Mouse (Mus musculus) ZHBTc4 (cell line): Measurements from ENCODE around the gene Rin3.
A peak's percentile ranks its signal among the peaks of the same experiment; 100 is the strongest.

Experiments used
- DNase-seq: peaks from one replicate; pipeline ENCODE4 v3.0.0-alpha.2; 2011; ENCODE audit warnings: low read depth, low spot score

Gene Rin3

GRCm38 (mm10) chr12:102422065-102422464 is 139.2 kb downstream of the Rin3 start:
- DNase-seq, result no peak

DNA sequence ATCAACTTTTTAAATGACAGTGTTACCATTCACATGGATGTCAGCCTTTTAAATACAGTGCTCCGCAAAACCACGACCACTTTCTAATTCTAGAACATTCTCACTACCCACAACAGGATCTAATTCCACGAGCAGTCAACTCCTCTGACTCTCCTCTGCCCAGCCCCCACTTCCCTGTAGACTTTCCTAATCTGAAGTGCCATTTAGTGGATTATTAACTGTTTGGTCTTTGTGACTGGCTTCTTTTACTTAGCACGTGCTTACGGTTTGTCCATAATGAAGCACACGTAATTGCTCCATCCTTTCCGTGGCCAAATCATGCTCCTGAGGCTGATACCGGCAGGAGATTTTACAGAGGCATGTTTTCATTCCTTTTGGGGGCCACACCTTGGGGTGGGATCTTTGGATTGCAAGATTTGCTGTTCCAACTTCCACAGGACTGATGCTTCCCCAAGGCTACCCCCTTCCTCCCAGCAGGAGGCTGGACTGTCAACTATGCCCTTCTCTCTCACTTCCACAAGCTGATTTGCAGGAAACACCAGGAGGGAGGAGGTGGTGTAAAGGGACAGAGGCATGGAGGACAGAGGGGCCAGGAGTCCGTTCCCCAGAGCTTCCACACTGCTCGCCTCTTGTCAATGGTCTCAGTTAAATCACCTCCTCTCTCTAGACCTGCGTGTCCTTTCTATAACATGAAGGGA is 139.9 kb downstream of the Rin3 start:
- DNase-seq, result no peak

GRCm38 (mm10) chr12:102423625-102424024 is 140.8 kb downstream of the Rin3 start:
- no peak for DNase-seq

DNA sequence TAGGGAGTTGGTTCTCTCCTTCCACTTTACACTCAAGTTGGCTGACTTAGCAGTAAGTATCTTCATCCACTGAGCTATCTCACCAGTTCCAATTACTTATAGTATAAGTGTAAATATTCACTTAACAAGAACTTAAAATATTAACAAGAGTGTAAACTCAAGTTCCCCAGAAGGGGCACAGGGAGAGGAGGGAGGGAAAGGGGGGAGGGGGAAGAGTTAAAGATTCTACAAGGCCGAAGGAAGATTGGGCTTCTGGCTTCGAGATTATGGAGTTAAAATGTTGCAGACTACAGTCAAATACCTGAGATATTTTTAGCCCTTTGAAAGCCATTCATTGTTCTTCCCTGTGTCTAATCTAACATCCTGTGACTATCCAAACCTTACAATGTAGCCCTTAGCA is 141.6 kb downstream of the Rin3 start:
- DNase-seq, result no peak

GRCm38 (mm10) chr12:102425048-102425578 is 142.3 kb downstream of the Rin3 start:
- DNase-seq, result no peak

- DNase-seq, result no peak
Measured at GRCm38 (mm10) chr12:102426285-102426684, 143.4 kb downstream of the Rin3 start.

GRCm38 (mm10) chr12:102429656-102430055 is 146.8 kb downstream of the Rin3 start:
- no peak for DNase-seq

DNA sequence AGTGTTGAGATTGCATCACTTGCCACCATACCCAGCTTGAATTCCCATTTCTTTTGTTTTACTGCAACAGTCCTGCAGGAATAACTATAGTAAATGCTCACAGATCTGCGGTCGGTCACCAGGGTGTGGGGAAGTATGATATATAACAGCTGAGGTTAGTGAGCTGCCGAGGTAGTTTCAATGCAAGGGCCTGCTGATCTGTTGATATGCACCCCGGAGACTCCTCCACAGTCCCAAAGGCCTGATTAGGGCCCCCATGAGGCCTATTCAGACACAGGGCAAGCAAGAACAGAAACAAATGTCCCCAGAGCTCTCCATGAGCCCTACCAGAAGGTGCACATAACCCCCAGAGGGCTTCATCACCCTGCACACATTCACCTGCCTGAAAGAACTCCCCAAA is 147.4 kb downstream of the Rin3 start:
- DNase-seq, result no peak

- DNase-seq, result peak; percentile 81
Measured at GRCm38 (mm10) chr12:102432238-102432637, 149.4 kb downstream of the Rin3 start.

DNA sequence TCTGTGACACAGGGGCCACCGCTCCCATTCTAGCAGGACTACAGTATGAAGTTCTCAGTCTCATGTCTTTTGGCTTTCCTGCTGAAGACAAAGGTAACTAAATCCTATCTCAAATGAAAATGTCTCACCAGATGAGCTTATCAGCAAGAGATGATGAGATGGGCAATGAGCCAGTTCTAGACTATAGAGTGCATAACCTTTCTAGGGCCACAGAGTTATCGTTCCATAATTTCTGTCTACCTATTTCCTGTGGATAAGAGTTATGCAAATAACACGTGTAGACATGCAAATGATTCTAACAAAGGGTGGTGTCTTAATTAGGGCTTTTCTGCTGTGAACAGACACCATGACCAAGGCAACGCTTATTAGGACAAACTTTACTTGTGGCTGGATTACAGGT is 151.3 kb downstream of the Rin3 start:
- no peak for DNase-seq

GRCm38 (mm10) chr12:102436939-102437526 is 154.2 kb downstream of the Rin3 start:
- DNase-seq, result no peak

- DNase-seq, result no peak
Measured at GRCm38 (mm10) chr12:102437952-102438351, 155.1 kb downstream of the Rin3 start.

DNA sequence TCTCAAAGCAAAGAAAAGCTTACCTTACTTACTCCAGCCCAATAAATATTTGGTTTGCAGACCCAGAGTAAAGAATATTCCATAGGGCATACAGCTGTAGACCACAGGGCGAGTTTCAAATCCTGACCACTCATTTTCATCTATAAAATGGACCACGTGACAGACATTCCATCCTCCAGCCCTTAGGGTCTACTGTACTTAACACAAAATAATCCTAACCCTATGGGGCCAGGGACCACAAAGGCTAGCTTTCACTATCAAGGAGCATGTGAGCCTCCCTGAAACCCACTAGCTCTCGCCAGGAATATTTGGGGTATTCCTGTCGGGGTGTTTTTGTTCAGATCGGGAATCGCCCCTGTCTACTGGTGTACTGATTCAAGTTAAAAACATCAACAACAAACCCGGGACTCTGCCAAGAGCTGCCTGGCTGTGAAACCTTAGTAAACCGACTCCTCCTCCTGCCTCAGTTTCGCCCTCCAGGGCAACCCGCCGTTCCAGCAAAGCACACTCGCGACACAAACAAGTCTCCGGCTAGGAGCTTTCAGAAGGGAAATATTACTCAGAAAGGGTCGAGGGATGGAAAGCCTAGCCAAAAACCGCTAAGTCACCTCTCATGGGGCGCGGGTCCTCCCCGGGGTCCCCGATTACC is 156.3 kb downstream of the Rin3 start:
- DNase-seq, result peak; percentile 23

GRCm38 (mm10) chr12:102439632-102440023 is 156.8 kb downstream of the Rin3 start, which contains the start of gene Lgmn:
TSS of gene Lgmn (minus strand) at chr12:102439813.
- peak; percentile 99 for DNase-seq
